Mouse (Mus musculus) kidney, adult 8-10 months (tissue): ENCODE measurements around the gene Scly.

Experiments used
- DNase-seq, 2 experiments: peaks; one replicate each; pipeline ENCODE4 v3.0.0; 2022

Gene Scly

DNA sequence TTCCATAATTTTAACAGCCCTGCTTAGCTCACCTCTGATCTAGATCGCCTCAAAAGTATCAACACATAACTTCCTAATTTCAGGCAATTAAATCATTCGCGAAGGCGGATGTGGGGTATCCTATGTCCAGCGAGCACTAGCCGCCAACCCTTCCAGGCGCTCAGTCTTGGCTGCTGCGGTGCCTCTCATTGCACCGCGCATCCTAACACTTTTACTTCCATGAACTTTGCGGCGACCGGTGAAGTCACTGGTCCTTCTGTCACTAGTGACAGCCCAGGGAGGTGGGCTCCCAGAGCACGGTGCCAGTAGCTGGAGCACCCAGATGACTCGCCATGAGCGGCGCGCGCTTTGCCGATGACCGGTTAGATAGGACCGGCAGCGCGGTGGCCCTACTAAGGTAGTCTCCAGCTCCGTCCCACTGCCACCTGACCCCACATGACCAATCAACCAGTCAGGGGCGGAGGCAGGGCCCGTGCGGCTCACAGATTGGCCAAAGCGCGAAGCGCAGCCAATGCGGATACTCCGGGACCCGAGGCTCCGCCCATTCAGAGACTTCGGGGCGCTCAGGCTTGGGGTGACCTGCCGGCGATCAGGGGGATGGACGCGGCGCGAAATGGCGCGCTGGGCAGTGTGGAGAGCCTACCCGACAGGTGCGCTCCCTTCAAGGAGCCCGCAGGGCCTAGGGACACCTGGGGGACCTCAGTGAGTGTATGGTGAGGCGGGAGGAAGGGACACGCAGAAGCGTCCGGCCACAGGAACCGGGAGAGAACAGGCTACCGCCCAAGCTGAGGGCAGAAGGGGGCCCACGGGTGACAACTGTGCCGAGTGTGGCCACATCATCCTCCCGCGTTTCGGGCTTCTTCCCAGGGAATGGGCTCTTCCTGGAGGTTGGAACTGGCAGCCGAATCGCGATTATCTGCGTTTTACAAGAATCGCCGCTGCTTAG, at the start of gene Scly:
Gene Scly, plus strand, starts transcription at position 540 of the 946 bp plus-strand sequence.
- DNase-seq, result peak; percentile 97 to 98

DNA sequence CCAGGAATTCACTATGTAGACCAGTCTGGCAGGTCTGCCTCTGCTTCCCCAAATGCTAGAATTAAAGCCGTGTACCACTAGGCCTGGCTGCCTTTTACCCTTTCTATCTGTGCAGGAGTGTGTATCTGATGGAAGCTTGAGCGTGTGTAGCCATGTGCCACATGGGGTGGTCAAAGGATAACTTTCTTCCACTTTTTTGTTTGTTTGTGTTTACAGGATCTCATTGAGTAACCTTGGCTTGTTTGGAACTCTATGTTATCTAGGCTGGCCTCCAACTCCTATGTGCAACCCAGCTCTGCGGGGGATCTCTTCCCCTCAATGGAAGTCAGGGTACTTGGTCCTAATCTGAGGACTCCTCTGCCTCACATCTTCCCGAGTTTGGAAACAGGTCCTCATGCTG, 49.2 kb upstream of the Scly start:
- no peak for DNase-seq

- peak; percentile 96 to 98 for DNase-seq
These were observed 48.3 kb upstream of the Scly start, which contains the start of gene Ube2f for GRCm38 (mm10) chr1:91249564-91250414. TSS of gene Ube2f (plus strand) at chr1:91250304.

DNA sequence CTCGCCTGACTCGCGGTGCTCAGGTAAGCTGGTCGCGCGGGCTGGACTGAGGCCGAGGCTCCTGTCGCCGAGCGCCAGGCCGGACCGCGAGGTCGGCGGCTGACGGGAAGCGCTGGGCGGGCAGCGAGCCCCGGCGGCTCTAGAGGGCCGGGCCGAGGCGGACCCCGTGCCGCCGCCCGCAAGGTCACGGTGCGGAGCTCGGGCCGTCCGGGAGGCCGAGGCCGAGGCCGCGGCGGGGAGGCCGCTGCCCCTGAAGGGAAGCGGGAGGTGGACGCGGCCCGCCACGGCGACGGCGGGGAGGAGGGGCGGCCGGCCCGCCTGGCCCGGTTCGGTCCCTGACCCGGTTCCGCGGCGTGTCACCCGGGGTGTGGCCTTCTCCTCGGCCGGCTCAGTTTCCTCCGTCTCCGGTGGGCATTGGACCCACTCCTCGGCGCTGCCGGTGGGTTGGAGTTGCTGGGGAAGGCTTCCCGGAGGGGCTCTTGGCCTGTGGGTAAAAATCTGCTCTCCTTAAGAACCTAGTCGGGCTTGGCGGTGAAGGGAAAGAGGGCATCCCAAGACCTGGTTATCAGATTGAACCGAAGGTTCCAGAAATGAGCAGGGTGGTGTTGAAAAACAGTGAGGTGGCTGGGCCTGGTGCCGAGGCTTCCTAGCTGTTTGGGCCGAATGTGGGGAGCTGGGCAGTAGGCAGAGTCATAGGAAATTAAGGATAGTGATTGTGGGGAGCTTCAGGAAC, 47.6 kb upstream of the Scly start:
- peak; percentile 13 to 18 for DNase-seq

DNA sequence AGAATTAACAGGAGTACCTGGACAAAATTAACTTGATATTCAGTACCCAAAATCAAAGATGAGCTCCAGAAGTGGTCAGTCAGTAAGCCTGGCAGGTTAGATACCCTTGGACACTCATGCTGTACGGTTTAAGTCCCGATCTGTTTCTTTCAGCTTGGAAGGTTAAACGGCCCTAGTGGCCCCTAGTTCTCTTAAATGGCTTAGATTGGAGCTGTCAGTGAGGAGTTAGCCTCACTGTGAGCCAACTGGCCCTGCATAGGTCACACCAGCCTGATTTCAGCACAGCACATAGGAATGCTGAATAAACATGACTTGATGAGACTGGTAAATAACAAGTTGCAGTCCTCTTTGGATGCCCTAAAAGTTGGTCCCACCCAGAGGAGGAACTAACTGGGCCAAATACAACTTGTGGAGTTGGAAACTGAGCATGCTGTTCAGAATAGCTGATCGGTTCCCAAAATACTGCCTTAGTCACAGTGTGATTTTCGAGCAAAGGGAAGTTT, 46.9 kb upstream of the Scly start:
- DNase-seq, result no peak

- DNase-seq, result peak in 1 of 2 experiments; percentile 21
These were observed 46.2 kb upstream of the Scly start for GRCm38 (mm10) chr1:91251927-91252326.

GRCm38 (mm10) chr1:91257918-91258317, 40.2 kb upstream of the Scly start:
- no peak for DNase-seq

DNA sequence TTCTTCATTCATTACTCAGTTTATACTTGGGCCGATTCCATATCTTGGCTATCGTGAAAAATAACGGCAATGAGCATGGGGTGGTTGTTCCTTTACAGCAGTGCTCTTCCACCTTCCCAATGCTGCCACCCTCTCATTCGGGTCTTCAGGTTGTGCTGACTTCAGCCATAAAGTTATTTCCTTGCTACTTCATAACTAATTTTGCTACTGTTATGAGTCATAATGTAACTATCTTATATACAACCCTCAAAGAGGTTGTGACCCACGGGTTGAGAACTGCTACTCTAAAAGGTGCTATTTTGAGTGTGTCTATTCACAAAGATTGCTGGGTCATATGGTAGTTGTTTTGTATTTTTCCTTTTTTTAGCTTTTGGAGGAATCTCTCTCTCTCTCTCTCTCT, 38.3 kb upstream of the Scly start:
- DNase-seq, result no peak

GRCm38 (mm10) chr1:91262508-91262907, 35.6 kb upstream of the Scly start:
- no peak for DNase-seq

- DNase-seq, result no peak
These were observed 25.9 kb upstream of the Scly start for GRCm38 (mm10) chr1:91272260-91272659.

DNA sequence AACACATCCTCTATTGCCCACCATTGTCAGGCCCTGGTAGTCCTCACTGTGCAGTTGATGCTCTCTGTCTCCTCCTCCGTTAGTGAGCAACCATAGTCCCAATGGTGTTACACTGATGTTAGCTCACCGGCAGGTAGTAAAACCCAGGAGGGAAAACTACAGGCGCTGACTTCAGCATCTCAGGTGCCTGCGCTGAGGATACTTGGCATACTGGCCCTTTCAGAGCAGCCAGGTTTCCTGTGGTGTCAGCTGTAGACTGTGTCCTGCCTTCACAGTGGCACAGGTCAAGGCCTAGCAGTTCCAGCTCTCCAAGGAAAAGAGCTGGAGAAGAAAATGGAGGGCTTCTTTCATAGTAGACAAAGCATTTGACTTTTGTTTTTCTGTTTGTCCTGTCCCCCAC, 21.6 kb upstream of the Scly start:
- no peak for DNase-seq

GRCm38 (mm10) chr1:91277480-91277879, 20.7 kb upstream of the Scly start:
- no peak for DNase-seq

DNA sequence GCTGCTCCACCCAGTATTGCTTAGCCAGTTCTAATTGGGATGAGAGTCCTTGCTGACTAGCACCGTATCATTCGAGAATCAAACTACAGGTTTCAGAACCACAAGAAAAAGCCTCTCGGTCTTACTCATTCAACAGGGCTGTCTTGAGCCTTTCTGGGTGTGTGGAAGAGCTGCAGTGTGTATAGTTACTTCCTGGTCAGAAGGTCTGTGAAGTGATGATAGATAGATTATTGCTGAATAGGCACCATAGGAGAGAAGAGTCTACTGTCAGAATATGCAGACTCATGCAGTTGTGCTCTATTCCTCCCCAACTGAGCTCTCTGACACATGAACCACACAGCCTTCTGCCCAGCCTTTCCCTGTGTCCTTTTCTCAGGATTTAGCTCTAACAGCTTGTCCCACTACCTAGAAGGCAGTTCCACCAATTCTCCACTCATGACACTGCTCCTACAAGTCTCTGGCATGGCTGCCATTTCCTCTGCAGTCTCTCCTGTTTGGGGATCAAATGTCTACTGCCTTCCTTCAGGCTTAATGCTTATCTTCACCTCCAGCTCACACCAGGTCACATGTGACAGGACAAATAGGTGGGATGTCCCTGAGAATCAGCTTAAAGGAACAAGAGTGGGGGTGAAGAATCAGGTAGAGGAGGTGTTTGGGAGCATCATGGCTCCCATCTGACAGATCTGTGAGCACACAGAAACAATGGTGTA, 19.6 kb upstream of the Scly start:
- no peak for DNase-seq

- no peak for DNase-seq
These were observed 19.0 kb upstream of the Scly start for GRCm38 (mm10) chr1:91279126-91279525.

GRCm38 (mm10) chr1:91282582-91282981, 15.6 kb upstream of the Scly start:
- DNase-seq, result no peak

GRCm38 (mm10) chr1:91289375-91289774, 8.8 kb upstream of the Scly start:
- no peak for DNase-seq

GRCm38 (mm10) chr1:91292101-91292825, 5.9 kb upstream of the Scly start:
- peak; percentile 36 to 49 for DNase-seq

DNA sequence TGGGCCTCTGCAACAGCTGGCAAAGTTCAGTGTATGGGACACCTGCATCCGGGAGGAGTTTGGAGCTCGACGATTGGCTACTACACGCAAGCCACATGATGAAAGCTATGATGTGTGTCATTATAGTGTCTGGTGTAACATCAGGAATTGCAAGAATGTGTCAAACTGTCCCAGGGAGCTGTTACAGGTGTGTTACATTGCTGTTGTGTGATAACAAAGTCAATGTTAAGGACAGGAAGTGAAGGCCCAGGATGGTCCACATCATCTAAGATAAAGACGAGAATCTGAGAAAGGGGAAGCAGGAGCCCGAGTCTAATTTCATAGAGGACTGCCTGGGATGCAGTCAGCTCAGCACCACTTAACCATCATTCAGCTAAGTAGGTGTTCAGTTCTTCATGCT, 2.6 kb upstream of the Scly start:
- no peak for DNase-seq

DNA sequence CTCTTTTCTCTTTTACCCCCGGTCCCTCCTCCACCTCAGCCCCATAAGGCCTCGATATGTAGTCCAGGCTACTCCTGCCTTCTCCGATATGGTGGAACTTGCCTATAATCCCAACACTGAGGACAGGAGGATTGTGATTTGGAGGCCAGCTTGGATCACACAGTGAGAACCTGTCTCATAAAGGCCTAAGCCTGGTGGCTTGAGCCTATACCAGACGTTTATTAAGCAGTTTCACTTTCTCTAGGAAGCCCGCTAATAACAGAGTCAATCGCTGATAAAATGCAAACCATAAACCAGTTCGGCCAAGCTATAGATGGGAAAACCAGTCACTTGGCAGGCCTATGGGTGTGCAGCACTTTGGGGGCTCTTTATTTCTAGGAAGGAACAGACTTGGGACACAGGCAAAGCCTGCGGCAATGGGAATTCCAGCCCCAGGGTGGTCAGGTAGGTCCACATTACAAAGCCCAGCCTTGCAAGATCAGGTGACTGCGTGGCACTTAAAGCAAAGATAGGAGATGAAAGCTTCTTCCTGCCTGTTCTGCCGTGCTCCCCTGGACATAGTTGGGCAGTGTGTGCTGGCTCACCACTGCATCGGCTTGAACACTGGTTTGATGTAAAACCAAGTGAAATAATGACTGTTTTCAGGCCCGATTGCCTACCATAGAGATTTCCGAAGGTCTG, 1.0 kb downstream of the Scly start:
- no peak for DNase-seq

- DNase-seq, result peak; percentile 53 to 66
These were observed 1.7 kb downstream of the Scly start for GRCm38 (mm10) chr1:91299707-91300426.
